In genomic region chr8:41782837-41783236, GRCm38 (mm10) we compare ENCODE assay signal across 22 mouse cellular contexts.
"Had no signal": no experiment of that assay in that cellular context is flagged by ENCODE, and none has a peak within 500 bp of the region (broad histone marks: within the 10 kb centered on the region; RNA-seq: fewer than 3 reads in every experiment).

No protein-coding gene starts in this region.

- H3K9me3 ChIP-seq: heart, embryonic 10.5 days; heart, embryonic 12.5 days; hindbrain, embryonic 10.5 days; hindbrain, embryonic 12.5 days; intestine, embryonic 15.5 days; limb, embryonic 13.5 days; limb, embryonic 15.5 days had no signal

- H3K27me3 ChIP-seq: heart, embryonic 12.5 days; hindbrain, embryonic 12.5 days; intestine, embryonic 15.5 days; limb, embryonic 13.5 days; limb, embryonic 15.5 days had no signal

- ATAC-seq: inflammation-experienced regulatory T-cells, adult 6 months; intestine, embryonic 15.5 days; intestine, postnatal 0 days had no signal

- H3K9ac ChIP-seq: heart, embryonic 12.5 days; hindbrain, embryonic 12.5 days; hindbrain, embryonic 14.5 days; intestine, embryonic 15.5 days; limb, embryonic 13.5 days; limb, embryonic 15.5 days had no signal

- H3K27ac ChIP-seq: gastrocnemius, adult 2 months; heart, embryonic 10.5 days; hindbrain, embryonic 10.5 days; hindbrain, embryonic 12.5 days; hindbrain, embryonic 14.5 days; intestine, embryonic 15.5 days; layer of hippocampus, adult 2 months; limb, embryonic 13.5 days; limb, embryonic 15.5 days had no signal

- H3K4me1 ChIP-seq: heart, embryonic 10.5 days; heart, embryonic 12.5 days; hindbrain, embryonic 12.5 days; intestine, embryonic 15.5 days; limb, embryonic 13.5 days; limb, embryonic 15.5 days had no signal

- H3K4me3 ChIP-seq: gastrocnemius, adult 2 months; heart, embryonic 10.5 days; heart, embryonic 12.5 days; hindbrain, embryonic 10.5 days; hindbrain, embryonic 12.5 days; intestine, embryonic 15.5 days; layer of hippocampus, adult 2 months; limb, embryonic 13.5 days; limb, embryonic 15.5 days had no signal

- DNase-seq: gastrocnemius, adult 2 months; gastrocnemius, postnatal 10 days; gastrocnemius, postnatal 25 days; heart, adult 18-20 months; heart, postnatal 4 days; kidney, adult 18-20 months; kidney, adult 8-10 months; kidney, postnatal 10 days; kidney, postnatal 25 days; kidney, postnatal 4 days; left cerebral cortex, postnatal 4 days had no signal

- H3K4me2 ChIP-seq: heart, embryonic 12.5 days; hindbrain, embryonic 12.5 days; hindbrain, embryonic 14.5 days; intestine, embryonic 15.5 days; limb, embryonic 13.5 days; limb, embryonic 15.5 days had no signal

- H3K36me3 ChIP-seq: heart, embryonic 10.5 days; heart, embryonic 12.5 days; hindbrain, embryonic 10.5 days; hindbrain, embryonic 12.5 days; intestine, embryonic 15.5 days; limb, embryonic 13.5 days; limb, embryonic 15.5 days had no signal
